Mouse (Mus musculus) MEL (cell line): ENCODE results near the gene Gemin2. TPM values are rescaled to one million over a fixed set of nuclear protein-coding genes. Genes with fewer than 3 reads are reported as not detected.

Experiments used
- DNase-seq: peaks from one replicate; pipeline ENCODE4 v3.0.0; 2011; ENCODE audit warnings: low read depth, low spot score
- H3K27ac ChIP-seq: 2 replicates; pipeline ENCODE4 v1.5.1; 2012; ENCODE audit warnings: low read depth, mild to moderate bottlenecking, control low read depth, low read length, moderate library complexity; ENCODE audit not compliant: control insufficient read depth
- H3K27me3 ChIP-seq, 2 experiments: fragments of 150-350 bp in 1 of 2; sonication (generic) in 1 of 2; 2 replicates each; pipeline ENCODE4 v1.6.1; 2012; ENCODE audit warnings: low read length in 2 of 2, mild to moderate bottlenecking in 2 of 2, improper control_type of control experiment in 1 of 2, moderate library complexity in 1 of 2; ENCODE audit not compliant: insufficient read depth in 2 of 2, control insufficient read depth in 1 of 2
- H3K36me3 ChIP-seq, 2 experiments: 2 replicates each; pipeline ENCODE4 v1.6.1; 2012 to 2014; ENCODE audit warnings: low read length in 2 of 2, improper control_type of control experiment in 1 of 2, inconsistent platforms in 1 of 2, mild to moderate bottlenecking in 1 of 2; ENCODE audit not compliant: insufficient read depth in 2 of 2, control insufficient read depth in 1 of 2
- H3K4me1 ChIP-seq, 2 experiments: fragments of 150-350 bp in 1 of 2; sonication (generic) in 1 of 2; 2 replicates each; pipeline ENCODE4 v1.6.1; 2012; ENCODE audit warnings: low read length in 2 of 2, improper control_type of control experiment in 1 of 2, mild to moderate bottlenecking in 1 of 2; ENCODE audit not compliant: insufficient read depth in 2 of 2, control insufficient read depth in 1 of 2
- H3K4me3 ChIP-seq, 2 experiments: fragments of 150-350 bp in 1 of 2; sonication (generic) in 1 of 2; 2 replicates each; pipeline ENCODE4 v1.5.1; 2012; ENCODE audit warnings: low read depth in 2 of 2, low read length in 2 of 2, mild to moderate bottlenecking in 2 of 2, moderate library complexity in 2 of 2, control low read depth in 1 of 2, improper control_type of control experiment in 1 of 2; ENCODE audit not compliant: control insufficient read depth in 1 of 2, insufficient read depth in 1 of 2
- H3K79me2 ChIP-seq: 2 replicates; pipeline ENCODE4 v1.6.1; 2012; ENCODE audit warnings: mild to moderate bottlenecking, low read length, moderate library complexity; ENCODE audit not compliant: control insufficient read depth, poor library complexity, insufficient read depth
- H3K9ac ChIP-seq: 2 replicates; pipeline ENCODE4 v1.6.1; 2012; ENCODE audit warnings: low read depth, mild to moderate bottlenecking, control low read depth, low read length, moderate library complexity; ENCODE audit not compliant: control insufficient read depth, poor library complexity, severe bottlenecking
- H3K9me3 ChIP-seq: fragments of 150-350 bp; sonication (generic); replicated peaks from 2 replicates; pipeline ENCODE4 v1.6.1; 2012; ENCODE audit warnings: mild to moderate bottlenecking, low read length, improper control_type of control experiment, moderate library complexity; ENCODE audit not compliant: insufficient read depth
- CHD1 ChIP-seq: IDR thresholded peaks from 2 replicates; pipeline ENCODE4 v1.6.1; 2012; ENCODE audit warnings: low read depth, mild to moderate bottlenecking, inconsistent platforms, low read length, improper control_type of control experiment
- CHD2 ChIP-seq: IDR thresholded peaks from 2 replicates; pipeline ENCODE4 v1.6.1; 2011; ENCODE audit warnings: low read length, improper control_type of control experiment
- E2F4 ChIP-seq: IDR thresholded peaks from 2 replicates; pipeline ENCODE4 v1.6.1; 2011; ENCODE audit warnings: low read depth, low read length, improper control_type of control experiment, borderline replicate concordance
- EP300 ChIP-seq, 2 experiments: IDR thresholded peaks; 2 replicates each; pipeline ENCODE4 v1.6.1; 2011; ENCODE audit warnings: improper control_type of control experiment in 2 of 2, low read length in 2 of 2, low read depth in 1 of 2, mild to moderate bottlenecking in 1 of 2
- GABPA ChIP-seq: IDR thresholded peaks from 2 replicates; pipeline ENCODE4 v1.6.1; 2012; ENCODE audit warnings: low read depth, mild to moderate bottlenecking, inconsistent platforms, low read length, improper control_type of control experiment, moderate library complexity
- GATA1 ChIP-seq: IDR thresholded peaks from 2 replicates; pipeline ENCODE4 v1.6.1; 2011; ENCODE audit warnings: low read depth, low read length, improper control_type of control experiment
- JUND ChIP-seq: IDR thresholded peaks from 2 replicates; pipeline ENCODE4 v1.6.1; 2011; ENCODE audit warnings: low read depth, mild to moderate bottlenecking, improper control_type of control experiment, low read length
- KAT2A ChIP-seq: conservative IDR thresholded peaks from 2 replicates; pipeline ENCODE4 v1.6.1; 2012; ENCODE audit warnings: low read depth, low read length, improper control_type of control experiment, inconsistent platforms
- MAX ChIP-seq: IDR thresholded peaks from 2 replicates; pipeline ENCODE4 v1.6.1; 2011; ENCODE audit warnings: low read length, improper control_type of control experiment
- MEF2A ChIP-seq: IDR thresholded peaks from 2 replicates; pipeline ENCODE4 v1.6.1; 2014; ENCODE audit warnings: low read depth, mild to moderate bottlenecking, inconsistent platforms, low read length, improper control_type of control experiment; ENCODE audit not compliant: poor library complexity, insufficient replicate concordance, severe bottlenecking; ENCODE audit errors: extremely low read depth
- MXI1 ChIP-seq: IDR thresholded peaks from 2 replicates; pipeline ENCODE4 v1.6.1; 2011; ENCODE audit warnings: mild to moderate bottlenecking, low read depth, low read length, improper control_type of control experiment
- MYB ChIP-seq: IDR thresholded peaks from 2 replicates; pipeline ENCODE4 v1.6.1; 2011; ENCODE audit warnings: mild to moderate bottlenecking, low read depth, low read length, improper control_type of control experiment
- NELFE ChIP-seq: IDR thresholded peaks from 2 replicates; pipeline ENCODE4 v1.6.1; 2011; ENCODE audit warnings: low read depth, low read length, improper control_type of control experiment
- NRF1 ChIP-seq: IDR thresholded peaks from 2 replicates; pipeline ENCODE4 v1.6.1; 2014; ENCODE audit warnings: low read depth, mild to moderate bottlenecking, inconsistent platforms, low read length, improper control_type of control experiment, moderate library complexity; ENCODE audit not compliant: poor library complexity, insufficient read depth, severe bottlenecking
- POLR2A ChIP-seq, 2 experiments: IDR thresholded peaks; 2 replicates each; pipeline ENCODE4 v1.6.1; 2011 to 2012; ENCODE audit warnings: low read length in 2 of 2, mild to moderate bottlenecking in 2 of 2, control low read depth in 1 of 2, improper control_type of control experiment in 1 of 2, low read depth in 1 of 2, moderate library complexity in 1 of 2; ENCODE audit not compliant: control insufficient read depth in 1 of 2, insufficient read depth in 1 of 2, poor library complexity in 1 of 2
- POLR2AphosphoS2 ChIP-seq: IDR thresholded peaks from 2 replicates; pipeline ENCODE4 v1.6.1; 2011; ENCODE audit warnings: low read length, improper control_type of control experiment
- POLR2AphosphoS5 ChIP-seq: IDR thresholded peaks from 2 replicates; pipeline ENCODE4 v1.6.1; 2012; ENCODE audit warnings: low read depth, borderline replicate concordance, mild to moderate bottlenecking, inconsistent platforms, low read length, moderate library complexity, mixed read lengths
- RCOR1 ChIP-seq: IDR thresholded peaks from 2 replicates; pipeline ENCODE4 v1.6.1; 2012; ENCODE audit warnings: low read depth, mild to moderate bottlenecking, inconsistent platforms, low read length, improper control_type of control experiment
- SIN3A ChIP-seq: IDR thresholded peaks from 2 replicates; pipeline ENCODE4 v1.6.1; 2012; ENCODE audit warnings: low read length, improper control_type of control experiment, inconsistent platforms
- TAL1 ChIP-seq: IDR thresholded peaks from 2 replicates; pipeline ENCODE4 v1.6.1; 2012; ENCODE audit warnings: mild to moderate bottlenecking, inconsistent platforms, low read length, moderate library complexity, mixed read lengths
- TCF12 ChIP-seq: IDR thresholded peaks from 2 replicates; pipeline ENCODE4 v1.6.1; 2014; ENCODE audit warnings: low read depth, mild to moderate bottlenecking, inconsistent platforms, low read length, improper control_type of control experiment, moderate library complexity
- UBTF ChIP-seq: IDR thresholded peaks from 2 replicates; pipeline ENCODE4 v1.6.1; 2012; ENCODE audit warnings: low read depth, mild to moderate bottlenecking, inconsistent platforms, low read length, improper control_type of control experiment, moderate library complexity, borderline replicate concordance; ENCODE audit not compliant: insufficient read depth
- USF1 ChIP-seq: IDR thresholded peaks from 2 replicates; pipeline ENCODE4 v1.6.1; 2014; ENCODE audit warnings: low read depth, mild to moderate bottlenecking, inconsistent platforms, low read length, improper control_type of control experiment, moderate library complexity
- USF2 ChIP-seq, 2 experiments: IDR thresholded peaks; 2 replicates each; pipeline ENCODE4 v1.6.1; 2011 to 2012; ENCODE audit warnings: improper control_type of control experiment in 2 of 2, low read length in 2 of 2, borderline replicate concordance in 1 of 2, inconsistent platforms in 1 of 2, low read depth in 1 of 2, mild to moderate bottlenecking in 1 of 2; ENCODE audit not compliant: insufficient read depth in 1 of 2
- ZC3H11A ChIP-seq: IDR thresholded peaks from 2 replicates; pipeline ENCODE4 v1.6.1; 2012; ENCODE audit warnings: low read depth, mild to moderate bottlenecking, inconsistent platforms, low read length, improper control_type of control experiment
- ZNF384 ChIP-seq: IDR thresholded peaks from 2 replicates; pipeline ENCODE4 v1.6.1; 2012; ENCODE audit warnings: low read depth, mild to moderate bottlenecking, inconsistent platforms, low read length, improper control_type of control experiment
- polyA plus RNA-seq, 2 experiments: library from polyadenylated mRNA; stranded (reverse) in 1 of 2; unstranded in 1 of 2; fragments of >175 nt in 1 of 2; fragments of >200 nt in 1 of 2; gene quantifications; 2 replicates each; pipeline versions ENCODE4 v1.2.1 to v1.2.4; 2012; ENCODE audit warnings: low replicate concordance in 2 of 2, low read depth in 1 of 2; ENCODE audit not compliant: insufficient read length in 2 of 2, insufficient read depth in 1 of 2, missing spikeins in 1 of 2
- total RNA-seq: library from RNA; depleted of rRNA; stranded (reverse); fragments of 300-350 nt; gene quantifications from 2 replicates; pipeline ENCODE4 v1.2.3, GENCODE M21; 2012

Gene Gemin2
- total and polyA plus RNA-seq, 3 experiments: 17.7 to 19.5 TPM; not detected in 1

GRCm38 (mm10) chr12:59066448-59067077 lies 53.4 kb downstream of the Gemin2 start, which contains the start of gene Pnn (continued):
- no peak for TF ChIP-seq JUND
- TF ChIP-seq MEF2A: no peak
- TF ChIP-seq MXI1: peak; percentile 83; the same call in 1 of the 2 replicates
- peak; percentile 81 to 93 for TF ChIP-seq POLR2A (IDR thresholded peaks at IDR 0.05; ENCODE audit: control insufficient read depth in 1 of 2, insufficient read depth in 1 of 2, low read depth in 1 of 2, low read length in 2 of 2, poor library complexity in 1 of 2)
- 0 out of 2 replicates have a peak, but pooled peaks have one; percentile 22 for TF ChIP-seq RCOR1
- peak; percentile 94 for TF ChIP-seq NELFE
- peak; percentile 69 for TF ChIP-seq MAX
- no peak for TF ChIP-seq UBTF
- TF ChIP-seq GABPA: no peak
- no peak; the same call in 1 of the 2 replicates for TF ChIP-seq KAT2A
- peak; percentile 2; the same call in 1 of the 2 replicates for TF ChIP-seq GATA1
- peak; percentile 80 for TF ChIP-seq POLR2AphosphoS2
- TF ChIP-seq USF1: no peak
- no peak for TF ChIP-seq USF2 (IDR thresholded peaks at IDR 0.05; ENCODE audit: borderline replicate concordance in 1 of 2, insufficient read depth in 1 of 2, low read depth in 1 of 2, low read length in 2 of 2)
- TF ChIP-seq TAL1: no peak
- no peak for TF ChIP-seq ZC3H11A

DNA sequence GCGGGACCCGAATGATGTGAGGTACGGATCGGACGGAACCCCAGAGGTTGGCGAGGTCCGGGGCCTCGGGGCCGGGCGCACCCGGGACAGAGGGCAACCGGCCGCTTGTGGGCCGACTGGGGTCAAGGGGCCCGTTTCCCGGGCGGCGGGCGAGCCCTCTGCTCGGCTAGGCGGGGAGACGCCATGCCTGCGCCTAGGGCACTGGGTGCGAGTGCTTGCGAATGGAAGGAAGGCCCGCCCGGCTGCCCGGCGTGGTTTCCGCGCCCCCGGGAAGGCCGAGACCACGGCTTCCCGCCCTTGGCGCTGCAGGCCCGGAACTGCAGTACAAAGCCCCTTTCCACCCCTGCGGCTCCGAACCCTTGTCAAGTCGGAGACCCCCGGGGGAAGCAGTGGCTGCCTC lies 53.9 kb downstream of the Gemin2 start:
- H3K27ac ChIP-seq: peak overlapping the region; percentile 83
- H3K9ac ChIP-seq: peak overlapping the region; percentile 97
- peaks cover 23 to 30% of the 10 kb centered on the region in 2 experiments for H3K36me3 ChIP-seq
- peak overlapping the region; percentile 94 to 95 for H3K4me3 ChIP-seq
- no peaks in the 10 kb centered on the region for H3K27me3 ChIP-seq
- no peak for TF ChIP-seq E2F4
- no peak for TF ChIP-seq POLR2AphosphoS5
- TF ChIP-seq CHD2: no peak
- no peak for TF ChIP-seq MYB
- TF ChIP-seq TCF12: no peak
- TF ChIP-seq SIN3A: no peak
- no peak for TF ChIP-seq UBTF
- TF ChIP-seq EP300 (IDR thresholded peaks at IDR 0.05; ENCODE audit: low read depth in 1 of 2, low read length in 2 of 2): no peak
- no peak for TF ChIP-seq NRF1
- TF ChIP-seq ZNF384: no peak
- no peak for TF ChIP-seq ZC3H11A
- TF ChIP-seq CHD1: no peak
- peak; percentile 54 for DNase-seq
- H3K79me2 ChIP-seq: peaks cover 22% of the 10 kb centered on the region
- H3K4me1 ChIP-seq: peaks cover 3 to 11% of the 10 kb centered on the region in 2 experiments; a peak in 2 of 4 replicates
- H3K9me3 ChIP-seq: no peaks in the 10 kb centered on the region
